ENCODE assay signal across 8 mouse cellular contexts in genomic region chr14:55114759-55115701, GRCm38 (mm10). TPM values are rescaled to one million over a fixed set of nuclear protein-coding genes. Genes with fewer than 3 reads are reported as not detected.
A peak's percentile ranks its signal among the peaks of the same experiment; 100 is the strongest.
DNase-seq lines count a peak whose midpoint lies in the region; ATAC-seq and TF ChIP-seq lines count a peak whose summit lies in the region.

No protein-coding gene starts in this region.

- 3% methylated on average over 73 of the region's 78 CpGs for WGBS in spleen, adult 2 months
- 3% methylated on average over 78 of the region's 78 CpGs for WGBS in forebrain, postnatal 0 days
- WGBS in limb, embryonic 14.5 days, result under 1% methylated on average over 46 of the region's 78 CpGs
- WGBS in midbrain, embryonic 15.5 days, result 0% methylated on average over 73 of the region's 78 CpGs

- no peak for DNase-seq in spleen, adult 2 months (ENCODE audit: low read depth in 1 of 2, low spot score in 2 of 2)
- DNase-seq in spleen, postnatal 14 days (ENCODE audit: low spot score in 2 of 2), result no peak
- peak; percentile 75 for DNase-seq in cerebellum, adult 8-10 months
- DNase-seq in forebrain, postnatal 0 days, result peak; percentile 78
- DNase-seq in limb, embryonic 14.5 days (ENCODE audit: low spot score), result peak; percentile 55
- DNase-seq in c-Kit-positive CD71-positive TER-119-positive erythroid progenitor cells, embryonic 14.5 days (ENCODE audit: low spot score), result no peak

- peak overlapping the region; percentile 53; the same call in 1 of the 2 replicates for H3K4me3 ChIP-seq in spleen, adult 2 months (ENCODE audit: extremely low read depth, insufficient read depth, insufficient read length)
- H3K4me3 ChIP-seq in forebrain, postnatal 0 days (ENCODE audit: low read depth, low read length), result peak overlapping the region; percentile 86
- peak overlapping the region; percentile 64 for H3K4me3 ChIP-seq in limb, embryonic 14.5 days (replicated peaks; ENCODE audit: low read length)
- peak overlapping the region; percentile 83 for H3K4me3 ChIP-seq in midbrain, embryonic 15.5 days

- H3K27me3 ChIP-seq in spleen, adult 2 months (ENCODE audit: control insufficient read depth, insufficient read depth, low read length), result peaks cover 25% of the 10 kb centered on the region
- no peaks in the 10 kb centered on the region for H3K27me3 ChIP-seq in forebrain, postnatal 0 days (ENCODE audit: insufficient read depth, low read length)
- H3K27me3 ChIP-seq in limb, embryonic 14.5 days (ENCODE audit: control insufficient read depth, insufficient read depth, low read length), result peaks cover 39% of the 10 kb centered on the region
- no peaks in the 10 kb centered on the region for H3K27me3 ChIP-seq in midbrain, embryonic 15.5 days (replicated peaks)

- H3K9ac ChIP-seq in forebrain, postnatal 0 days, result peak overlapping the region; percentile 95
- peak overlapping the region; percentile 66 for H3K9ac ChIP-seq in limb, embryonic 14.5 days (ENCODE audit: low read depth, low read length, severe bottlenecking)
- peak overlapping the region; percentile 74 for H3K9ac ChIP-seq in midbrain, embryonic 15.5 days

- H3K9me3 ChIP-seq in forebrain, postnatal 0 days (ENCODE audit: low read length), result no peaks in the 10 kb centered on the region
- H3K9me3 ChIP-seq in limb, embryonic 14.5 days (ENCODE audit: control insufficient read depth, low read length), result no peaks in the 10 kb centered on the region
- no peaks in the 10 kb centered on the region for H3K9me3 ChIP-seq in midbrain, embryonic 15.5 days

- no peak for TF ChIP-seq POLR2A in spleen, adult 2 months (IDR thresholded peaks at IDR 0.05; ENCODE audit: low read depth, low read length)
- no peak for TF ChIP-seq POLR2A in limb, embryonic 14.5 days (IDR thresholded peaks at IDR 0.05; ENCODE audit: borderline replicate concordance, extremely low read depth, insufficient read depth, insufficient read length)

- no peaks in the 10 kb centered on the region for H3K36me3 ChIP-seq in spleen, adult 2 months (ENCODE audit: control insufficient read depth, insufficient read depth, low read length)
- H3K36me3 ChIP-seq in forebrain, postnatal 0 days (ENCODE audit: insufficient read depth), result peaks cover 7% of the 10 kb centered on the region
- H3K36me3 ChIP-seq in limb, embryonic 14.5 days (ENCODE audit: control insufficient read depth, insufficient read depth, low read length), result no peaks in the 10 kb centered on the region; the same call in 1 of the 2 replicates
- H3K36me3 ChIP-seq in midbrain, embryonic 15.5 days (replicated peaks), result no peaks in the 10 kb centered on the region; the same call in 1 of the 2 replicates

- peak overlapping the region; percentile 76 for H3K4me2 ChIP-seq in forebrain, postnatal 0 days (ENCODE audit: low read depth)
- H3K4me2 ChIP-seq in limb, embryonic 14.5 days (replicated peaks; ENCODE audit: low read depth, low read length, severe bottlenecking), result peak overlapping the region; percentile 99
- H3K4me2 ChIP-seq in midbrain, embryonic 15.5 days, result peak overlapping the region; percentile 81

- peaks cover 14% of the 10 kb centered on the region for H3K4me1 ChIP-seq in spleen, adult 2 months (ENCODE audit: control insufficient read depth, insufficient read depth, insufficient read length)
- H3K4me1 ChIP-seq in forebrain, postnatal 0 days (ENCODE audit: insufficient read depth), result peaks cover 34% of the 10 kb centered on the region
- peaks cover 10% of the 10 kb centered on the region; the same call in 1 of the 2 replicates for H3K4me1 ChIP-seq in limb, embryonic 14.5 days (ENCODE audit: control insufficient read depth, insufficient read depth, low read length)
- peaks cover 52% of the 10 kb centered on the region for H3K4me1 ChIP-seq in midbrain, embryonic 15.5 days

- TF ChIP-seq CTCF in spleen, adult 2 months (IDR thresholded peaks at IDR 0.05; ENCODE audit: extremely low read depth, insufficient read depth, insufficient read length, insufficient replicate concordance), result no peak
- peak; percentile 62 for TF ChIP-seq CTCF in forebrain, postnatal 0 days (IDR thresholded peaks at IDR 0.05; ENCODE audit: low read depth)

- ATAC-seq in forebrain, postnatal 0 days, result peak; percentile 53
- peak; percentile 50 for ATAC-seq in inflammation-experienced regulatory T-cells, adult 6 months
- peak; percentile 62 for ATAC-seq in limb, embryonic 14.5 days (ENCODE audit: low FRiP score, low read depth)
- ATAC-seq in midbrain, embryonic 15.5 days (replicated peaks), result peak; percentile 45

- H3K27ac ChIP-seq in spleen, adult 2 months (ENCODE audit: insufficient read depth, low read length), result no peak overlapping the region
- H3K27ac ChIP-seq in forebrain, postnatal 0 days (ENCODE audit: low read depth, low read length), result peak overlapping the region; percentile 97
- H3K27ac ChIP-seq in limb, embryonic 14.5 days (replicated peaks; ENCODE audit: low read depth, low read length), result no peak overlapping the region
- peak overlapping the region; percentile 97 for H3K27ac ChIP-seq in midbrain, embryonic 15.5 days

RNA-seq across cellular contexts. Expression of gene Jph4, which starts 1.7 kb away (rescaled TPM):
- polyA plus RNA-seq in spleen, adult 2 months (2012; rRNA removed), result 0.33 and 0.50 TPM in 2 replicates
- 156 and 160 TPM in 2 replicates for total RNA-seq in forebrain, postnatal 0 days (2014; rRNA removed)
- polyA plus RNA-seq in forebrain, postnatal 0 days (2015; fragmentation: Nextera tagmentation; extraction: Ambion mirVana), result 47.4 and 55.3 TPM in 2 replicates
- polyA plus RNA-seq in inflammation-experienced regulatory T-cells, adult 6 months (2017; shearing (Covaris generic)), result not detected
- 10.4 and 11.2 TPM in 2 replicates for polyA plus RNA-seq in limb, embryonic 14.5 days (2012; rRNA removed)
- 2.5 and 3.0 TPM in 2 replicates for polyA plus RNA-seq in limb, embryonic 14.5 days (2014; fragmentation: Nextera tagmentation; extraction: Ambion mirVana)
- 39.7 and 42.5 TPM in 2 replicates for polyA plus RNA-seq in midbrain, embryonic 15.5 days (2015; fragmentation: Nextera tagmentation; extraction: Ambion mirVana)

RNA-seq across cellular contexts. Expression of gene Ap1g2, which starts 8.6 kb away (rescaled TPM):
- 64.9 and 77.2 TPM in 2 replicates for polyA plus RNA-seq in spleen, adult 2 months (2012; rRNA removed)
- 11.3 and 12.8 TPM in 2 replicates for total RNA-seq in forebrain, postnatal 0 days (2014; rRNA removed)
- 4.2 and 5.5 TPM in 2 replicates for polyA plus RNA-seq in forebrain, postnatal 0 days (2015; fragmentation: Nextera tagmentation; extraction: Ambion mirVana)
- polyA plus RNA-seq in inflammation-experienced regulatory T-cells, adult 6 months (2017; shearing (Covaris generic)), result 100 to 1,000 TPM; 103 to 111 (median 110) TPM
- polyA plus RNA-seq in limb, embryonic 14.5 days (2012; rRNA removed), result 22.9 and 31.4 TPM in 2 replicates
- 19.5 and 20.4 TPM in 2 replicates for polyA plus RNA-seq in limb, embryonic 14.5 days (2014; fragmentation: Nextera tagmentation; extraction: Ambion mirVana)
- polyA plus RNA-seq in midbrain, embryonic 15.5 days (2015; fragmentation: Nextera tagmentation; extraction: Ambion mirVana), result 7.5 and 9.2 TPM in 2 replicates

RNA-seq across cellular contexts. Expression of gene Thtpa, which starts 20.4 kb away (rescaled TPM):
- polyA plus RNA-seq in spleen, adult 2 months (2012; rRNA removed), result 4.1 and 4.4 TPM in 2 replicates
- 49.0 and 55.2 TPM in 2 replicates for total RNA-seq in forebrain, postnatal 0 days (2014; rRNA removed)
- polyA plus RNA-seq in forebrain, postnatal 0 days (2015; fragmentation: Nextera tagmentation; extraction: Ambion mirVana), result 47.2 and 48.0 TPM in 2 replicates
- polyA plus RNA-seq in inflammation-experienced regulatory T-cells, adult 6 months (2017; shearing (Covaris generic)), result 10 to 100 TPM in 1 of 3 experiments, 1 to 10 TPM in 2; 7.8 to 12.1 (median 9.3) TPM
- 11.9 and 12.4 TPM in 2 replicates for polyA plus RNA-seq in limb, embryonic 14.5 days (2012; rRNA removed)
- polyA plus RNA-seq in limb, embryonic 14.5 days (2014; fragmentation: Nextera tagmentation; extraction: Ambion mirVana), result 19.9 and 20.3 TPM in 2 replicates
- polyA plus RNA-seq in midbrain, embryonic 15.5 days (2015; fragmentation: Nextera tagmentation; extraction: Ambion mirVana), result 38.8 and 39.5 TPM in 2 replicates

RNA-seq across cellular contexts. Expression of gene Zfhx2, which starts 22.9 kb away (rescaled TPM):
- 4.2 and 4.5 TPM in 2 replicates for polyA plus RNA-seq in spleen, adult 2 months (2012; rRNA removed)
- total RNA-seq in forebrain, postnatal 0 days (2014; rRNA removed), result 8.9 and 11.1 TPM in 2 replicates
- polyA plus RNA-seq in forebrain, postnatal 0 days (2015; fragmentation: Nextera tagmentation; extraction: Ambion mirVana), result 2.7 and 7.5 TPM in 2 replicates
- polyA plus RNA-seq in inflammation-experienced regulatory T-cells, adult 6 months (2017; shearing (Covaris generic)), result 1 to 10 TPM; 4.1 to 4.9 (median 4.2) TPM
- 5.3 and 6.1 TPM in 2 replicates for polyA plus RNA-seq in limb, embryonic 14.5 days (2012; rRNA removed)
- 3.7 and 4.7 TPM in 2 replicates for polyA plus RNA-seq in limb, embryonic 14.5 days (2014; fragmentation: Nextera tagmentation; extraction: Ambion mirVana)
- 33.7 and 37.5 TPM in 2 replicates for polyA plus RNA-seq in midbrain, embryonic 15.5 days (2015; fragmentation: Nextera tagmentation; extraction: Ambion mirVana)

Comparison
In these comparisons a context has a peak if more than half of its experiments do, and no peak if none do; other contexts are left out.
1. DNase-seq: peak in cerebellum, adult 8-10 months (single experiment), forebrain, postnatal 0 days (single experiment) and limb, embryonic 14.5 days (single experiment); none in spleen, adult 2 months (0 of 2), spleen, postnatal 14 days (0 of 2) and c-Kit-positive CD71-positive TER-119-positive erythroid progenitor cells, embryonic 14.5 days (single experiment).
2. H3K27ac ChIP-seq: peak in forebrain, postnatal 0 days (single experiment) and midbrain, embryonic 15.5 days (single experiment); none in spleen, adult 2 months (single experiment) and limb, embryonic 14.5 days (single experiment).
3. Peak in every context shown above with its lines, with median percentiles within 50 percentile points of each other: H3K4me3 ChIP-seq, ATAC-seq, H3K4me2 ChIP-seq and H3K9ac ChIP-seq.